Mouse (Mus musculus): ENCODE measurements around the gene Gcc2. TPM values are rescaled to one million over a fixed set of nuclear protein-coding genes. Genes with fewer than 3 reads are reported as not detected.

Gcc2 gene
- polyA plus RNA-seq, 1 experiment = 20.8 TPM

DNA sequence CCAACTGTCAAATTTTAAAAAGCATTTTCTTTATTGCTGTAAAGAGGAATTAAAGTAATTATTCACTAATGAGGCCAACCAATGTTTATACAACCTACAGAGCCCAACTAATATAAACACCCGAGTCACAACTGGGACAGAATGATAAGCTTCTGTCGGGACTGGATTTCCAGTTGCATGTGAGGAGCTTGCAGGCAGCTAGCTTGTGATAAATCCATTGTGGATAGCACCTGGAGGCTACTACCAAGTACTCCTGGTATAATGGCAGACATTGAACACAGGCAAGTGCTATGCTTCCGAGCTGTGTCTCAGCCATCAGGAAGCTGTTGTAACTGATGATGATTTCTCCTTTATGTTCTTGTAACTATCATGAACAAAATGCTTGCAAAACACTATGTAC, 35.4 kb downstream of the Gcc2 start:
- Histone ChIP-seq H3K4me1 (ENCODE audit: control insufficient read depth, insufficient read depth, low read length) (no peaks in the 10 kb centered on the region; the same call in 1 of the 2 replicates), H3K4me3 (replicated peaks; ENCODE audit: extremely low read depth, low read depth, low read length) (no peak overlapping the region)
- no peak for TF ChIP-seq CTCF (IDR thresholded peaks at IDR 0.05; ENCODE audit: insufficient read depth, low read length)
- 45% methylated on average over 3 of the region's 3 CpGs for WGBS
- DNase-seq = no peak

DNA sequence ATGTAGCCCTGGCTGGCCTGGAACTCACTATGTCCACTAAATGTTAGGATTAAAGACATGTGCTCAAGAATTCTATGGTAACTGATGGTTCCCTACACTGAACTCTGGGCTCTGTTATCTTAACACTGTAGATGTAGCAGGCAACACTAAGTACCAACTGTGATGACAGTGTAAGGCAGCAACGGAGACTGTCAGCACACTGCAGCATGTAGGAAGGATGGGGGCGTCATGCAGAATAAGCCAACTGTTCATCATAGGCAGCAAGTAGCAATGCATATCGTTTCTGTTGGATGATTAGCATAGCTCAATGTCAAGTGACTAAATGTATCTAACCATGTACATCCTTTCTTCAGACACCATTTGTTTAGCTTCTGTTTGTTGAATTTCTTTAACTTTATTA, 38.9 kb downstream of the Gcc2 start:
- WGBS = 91% methylated on average over 3 of the region's 3 CpGs
- DNase-seq = no peak
- no peak for TF ChIP-seq POLR2A (IDR thresholded peaks at IDR 0.05; ENCODE audit: borderline replicate concordance, extremely low read depth, low read depth, low read length)
- TF ChIP-seq CTCF (IDR thresholded peaks at IDR 0.05; ENCODE audit: insufficient read depth, low read length) = no peak

DNA sequence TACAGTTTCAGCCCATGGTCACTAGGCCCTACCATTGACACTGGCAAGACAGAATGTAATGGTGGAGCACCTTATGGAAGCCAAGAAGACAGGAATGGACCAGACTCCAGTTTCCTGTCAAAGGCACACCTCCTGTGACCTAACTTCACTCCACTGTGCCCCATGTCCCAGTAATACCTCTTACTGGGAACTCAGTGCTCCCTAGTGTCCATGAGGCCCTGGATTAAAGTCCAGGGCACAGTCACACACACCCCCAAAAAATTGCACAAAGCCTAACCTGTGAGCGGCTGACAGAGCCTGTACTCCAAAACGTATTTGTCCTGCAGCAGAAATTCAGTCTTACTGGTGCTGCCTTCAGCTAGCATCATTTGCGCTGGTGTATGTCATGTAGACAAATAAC, 40.3 kb downstream of the Gcc2 start:
- Histone ChIP-seq H3K4me3 (replicated peaks; ENCODE audit: extremely low read depth, low read depth, low read length) (no peak overlapping the region), H3K4me1 (ENCODE audit: control insufficient read depth, insufficient read depth, low read length) (no peaks in the 10 kb centered on the region)
- DNase-seq = no peak
- 96% methylated on average over 3 of the region's 3 CpGs for WGBS
- TF ChIP-seq CTCF (IDR thresholded peaks at IDR 0.05; ENCODE audit: insufficient read depth, low read length) (no peak), POLR2A (IDR thresholded peaks at IDR 0.05; ENCODE audit: borderline replicate concordance, extremely low read depth, low read depth, low read length) (no peak)

More for the DNA sequence above, 38.9 kb downstream of the Gcc2 start:
- Histone ChIP-seq H3K4me1 (ENCODE audit: control insufficient read depth, insufficient read depth, low read length) (no peaks in the 10 kb centered on the region), H3K4me3 (replicated peaks; ENCODE audit: extremely low read depth, low read depth, low read length) (no peak overlapping the region)

DNA sequence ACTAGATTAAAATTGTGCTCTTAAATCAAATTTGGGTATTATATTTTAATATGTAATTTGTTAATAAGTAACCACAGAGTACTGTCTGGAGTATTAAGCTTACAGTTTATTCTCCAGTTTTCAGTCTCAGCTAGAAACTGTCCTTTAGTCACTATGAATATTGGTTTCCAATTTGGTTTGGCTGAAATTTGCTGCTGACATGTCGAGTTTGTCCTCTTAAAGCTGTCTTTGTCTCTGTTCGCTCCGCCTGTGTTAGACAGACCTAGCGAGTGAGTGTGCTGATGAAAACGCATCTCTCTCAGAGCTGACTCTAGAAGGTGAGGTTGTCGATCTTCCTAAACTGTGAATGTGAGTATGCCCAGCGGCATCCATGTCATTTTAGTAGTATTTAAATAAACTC, 49.7 kb downstream of the Gcc2 start:
- Histone ChIP-seq H3K4me3 (replicated peaks; ENCODE audit: extremely low read depth, low read depth, low read length) (no peak overlapping the region), H3K4me1 (ENCODE audit: control insufficient read depth, insufficient read depth, low read length) (no peaks in the 10 kb centered on the region)
- no peak for DNase-seq
- whole genome bisulfite sequencing = 94% methylated on average over 7 of the region's 7 CpGs
- TF ChIP-seq POLR2A (IDR thresholded peaks at IDR 0.05; ENCODE audit: borderline replicate concordance, extremely low read depth, low read depth, low read length) (no peak), CTCF (IDR thresholded peaks at IDR 0.05; ENCODE audit: insufficient read depth, low read length) (no peak)

DNA sequence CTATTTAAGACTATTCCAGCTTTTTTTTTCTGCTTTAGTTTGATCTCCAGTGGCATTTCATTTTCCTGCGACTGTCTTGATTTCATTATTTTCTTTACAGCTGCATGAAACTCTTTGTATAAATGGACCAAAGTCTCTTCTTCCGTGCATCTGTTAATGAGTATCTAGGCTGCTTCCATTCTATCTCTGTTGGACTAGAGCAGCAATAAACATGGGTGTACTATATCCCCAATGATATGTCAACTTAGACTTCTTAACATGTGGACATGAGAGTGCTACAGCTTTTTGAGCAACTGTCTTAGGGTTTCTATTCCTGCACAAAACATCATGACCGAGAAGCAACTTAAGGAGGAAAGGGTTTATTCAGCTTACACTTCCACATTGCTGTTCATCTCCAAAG, 51.6 kb downstream of the Gcc2 start:
- DNase-seq = no peak
- WGBS = 83% methylated on average over 3 of the region's 3 CpGs
- no peak overlapping the region for H3K4me3 ChIP-seq (replicated peaks; ENCODE audit: extremely low read depth, low read depth, low read length)
- no peak for TF ChIP-seq CTCF (IDR thresholded peaks at IDR 0.05; ENCODE audit: insufficient read depth, low read length)
- no peak for TF ChIP-seq POLR2A (IDR thresholded peaks at IDR 0.05; ENCODE audit: borderline replicate concordance, extremely low read depth, low read depth, low read length)
- H3K4me1 ChIP-seq (ENCODE audit: control insufficient read depth, insufficient read depth, low read length) = no peaks in the 10 kb centered on the region

DNA sequence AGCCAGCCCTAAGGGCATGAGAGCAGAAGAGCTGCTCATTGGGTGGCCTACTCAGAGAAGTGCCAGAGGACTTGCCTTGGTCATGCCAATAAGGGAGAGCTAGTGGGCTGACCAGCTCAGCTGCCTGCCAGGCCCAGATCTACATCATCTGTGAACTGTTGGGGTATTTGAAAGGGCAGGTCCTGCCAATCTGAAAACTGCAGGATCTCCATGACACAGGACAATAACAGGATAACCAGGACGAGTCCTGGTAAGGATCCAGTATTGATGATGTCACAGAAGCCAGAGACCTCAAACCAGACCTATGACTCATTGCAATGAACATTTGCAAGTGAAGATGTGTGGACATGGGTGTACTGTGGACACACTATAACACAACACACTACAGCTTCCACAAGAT, 55.5 kb downstream of the Gcc2 start:
- Histone ChIP-seq H3K4me1 (ENCODE audit: control insufficient read depth, insufficient read depth, low read length) (no peaks in the 10 kb centered on the region), H3K4me3 (replicated peaks; ENCODE audit: extremely low read depth, low read depth, low read length) (no peak overlapping the region)
- DNase-seq = no peak
- 43% methylated on average over 1 of the region's 1 CpGs for WGBS
- TF ChIP-seq CTCF (IDR thresholded peaks at IDR 0.05; ENCODE audit: insufficient read depth, low read length) = no peak
- TF ChIP-seq POLR2A (IDR thresholded peaks at IDR 0.05; ENCODE audit: borderline replicate concordance, extremely low read depth, low read depth, low read length) = no peak

DNA sequence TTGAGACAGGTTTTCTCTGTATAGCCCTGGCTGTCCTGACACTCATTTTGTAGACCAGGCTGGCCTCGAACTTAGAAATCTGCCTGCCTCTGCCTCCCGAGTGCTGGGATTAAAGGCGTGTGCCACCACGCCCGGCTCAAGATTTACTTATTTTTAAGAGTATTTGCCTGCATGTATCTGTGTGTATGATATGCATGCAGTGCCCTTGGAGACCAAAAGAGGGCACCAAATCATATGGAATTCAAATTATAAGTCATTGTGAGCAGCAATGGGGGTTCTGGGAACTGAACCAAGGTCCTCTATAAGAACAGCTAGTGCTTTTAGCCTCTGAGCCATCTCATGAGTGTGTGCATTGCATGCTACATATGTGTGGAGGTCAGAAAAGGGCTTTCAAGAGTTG, 57.6 kb downstream of the Gcc2 start:
- 97% methylated on average over 5 of the region's 5 CpGs for WGBS
- DNase-seq = no peak
- TF ChIP-seq CTCF (IDR thresholded peaks at IDR 0.05; ENCODE audit: insufficient read depth, low read length) = no peak
- TF ChIP-seq POLR2A (IDR thresholded peaks at IDR 0.05; ENCODE audit: borderline replicate concordance, extremely low read depth, low read depth, low read length) = no peak
- no peaks in the 10 kb centered on the region for H3K4me1 ChIP-seq (ENCODE audit: control insufficient read depth, insufficient read depth, low read length)
- no peak overlapping the region for H3K4me3 ChIP-seq (replicated peaks; ENCODE audit: extremely low read depth, low read depth, low read length)

DNA sequence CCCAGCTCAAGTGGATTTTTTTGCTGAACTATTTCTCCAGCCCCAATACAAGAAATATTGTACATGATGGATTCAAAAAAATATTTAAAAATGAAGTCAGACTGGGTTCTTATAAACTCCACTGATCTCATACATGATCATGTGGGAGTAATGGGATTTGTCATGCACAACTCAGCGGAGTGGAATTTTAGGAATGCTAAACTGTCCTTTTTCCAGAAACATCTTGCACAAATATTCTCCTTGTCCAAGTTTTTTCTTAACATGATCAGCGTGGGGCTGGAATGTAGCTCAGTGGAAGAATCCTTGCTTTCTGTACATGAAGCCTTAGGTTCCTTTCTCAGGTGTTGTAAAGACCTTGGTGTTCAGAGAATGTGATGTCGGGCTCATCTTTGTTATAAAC, 65.6 kb downstream of the Gcc2 start:
- TF ChIP-seq POLR2A (IDR thresholded peaks at IDR 0.05; ENCODE audit: borderline replicate concordance, extremely low read depth, low read depth, low read length) (no peak), CTCF (IDR thresholded peaks at IDR 0.05; ENCODE audit: insufficient read depth, low read length) (no peak)
- Histone ChIP-seq H3K4me1 (ENCODE audit: control insufficient read depth, insufficient read depth, low read length) (peaks cover 8% of the 10 kb centered on the region), H3K4me3 (replicated peaks; ENCODE audit: extremely low read depth, low read depth, low read length) (no peak overlapping the region)
- WGBS = 70% methylated on average over 3 of the region's 3 CpGs
- no peak for DNase-seq

DNA sequence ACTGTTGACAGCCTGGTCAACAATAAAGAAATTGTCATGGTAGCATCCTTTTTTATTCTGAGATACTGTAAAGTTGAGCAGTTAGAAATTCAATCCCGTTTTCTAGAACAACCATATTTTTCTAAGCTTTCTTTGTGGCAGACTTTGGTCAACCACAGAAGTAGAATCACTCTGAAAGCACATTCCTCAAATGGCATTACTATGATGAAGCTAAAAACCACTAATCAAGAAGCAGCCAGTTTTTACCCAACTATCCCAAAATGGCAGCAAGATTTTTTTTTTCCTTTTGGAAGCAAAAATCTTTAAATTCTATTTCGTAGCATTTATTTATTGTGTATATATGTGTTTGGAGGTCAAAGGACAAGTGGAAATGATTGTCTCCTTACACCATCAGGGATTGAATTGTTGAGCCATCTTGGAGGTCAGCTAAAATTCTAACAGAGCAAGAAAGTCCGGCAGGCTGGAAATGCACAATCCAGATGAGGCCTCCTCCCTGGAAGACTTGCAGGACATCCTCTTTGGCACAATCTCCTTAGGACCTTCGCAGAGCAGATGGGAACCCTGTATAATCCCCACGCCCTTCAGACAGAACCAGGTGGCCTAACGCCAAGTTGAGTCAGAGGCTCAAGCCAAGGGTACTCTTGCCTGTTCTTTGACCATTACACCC, 67.2 kb downstream of the Gcc2 start:
- 17% methylated on average over 6 of the region's 6 CpGs for WGBS

More for the DNA sequence above, 67.2 kb downstream of the Gcc2 start:
- H3K4me1 ChIP-seq (ENCODE audit: control insufficient read depth, insufficient read depth, low read length) = peaks cover 8% of the 10 kb centered on the region
- TF ChIP-seq POLR2A (IDR thresholded peaks at IDR 0.05; ENCODE audit: borderline replicate concordance, extremely low read depth, low read depth, low read length) (no peak), CTCF (IDR thresholded peaks at IDR 0.05; ENCODE audit: insufficient read depth, low read length) (no peak)
- no peak for DNase-seq
- H3K4me3 ChIP-seq (replicated peaks; ENCODE audit: extremely low read depth, low read depth, low read length) = peak overlapping the region; percentile 42

All from lung, adult 2 months (tissue).